Mouse (Mus musculus): ENCODE data around the gene Gabpb2. TPM values are rescaled to one million over a fixed set of nuclear protein-coding genes. Genes with fewer than 3 reads are reported as not detected.

Gabpb2 gene
- polyA plus RNA-seq, 1 experiment from 2014 or later, result 4.5 TPM

DNA sequence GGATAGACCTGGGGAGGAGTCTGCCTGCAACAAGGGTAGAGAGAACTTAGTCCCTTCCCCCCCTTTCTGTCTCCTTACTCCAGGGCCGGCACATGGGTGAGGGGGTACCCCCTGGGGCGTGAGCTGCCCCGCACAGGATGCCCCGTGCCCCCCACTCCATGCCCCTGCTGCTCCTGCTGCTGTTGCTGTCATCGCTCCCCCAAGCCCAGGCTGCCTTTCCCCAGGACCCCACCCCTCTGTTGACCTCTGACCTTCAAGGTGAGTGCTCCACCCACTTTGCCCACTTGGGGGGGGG lies 53.5 kb downstream of the Gabpb2 start:
- Histone ChIP-seq H3K36me3 (ENCODE audit: insufficient read depth, low read length) (no peaks in the 10 kb centered on the region), H3K9me3 (replicated peaks; ENCODE audit: low read length) (no peaks in the 10 kb centered on the region), H3K27me3 (ENCODE audit: insufficient read depth, low read length) (no peaks in the 10 kb centered on the region), H3K9ac (ENCODE audit: low read depth, low read length) (no peak overlapping the region), H3K27ac (no peak overlapping the region), H3K4me2 (ENCODE audit: low read length) (no peak overlapping the region), H3K4me3 (replicated peaks; ENCODE audit: low read depth, low read length) (no peak overlapping the region), H3K4me1 (replicated peaks; ENCODE audit: insufficient read depth, low read length) (peaks cover 12% of the 10 kb centered on the region; the same call in 1 of the 2 replicates)
- DNase-seq (ENCODE audit: low spot score) (no peak), ATAC-seq (replicated peaks; ENCODE audit: low FRiP score, low read depth) (no peak)
- WGBS, result 81% methylated on average over 5 of the region's 5 CpGs
- TF ChIP-seq CTCF (IDR thresholded peaks at IDR 0.05; ENCODE audit: low read depth), result no peak

DNA sequence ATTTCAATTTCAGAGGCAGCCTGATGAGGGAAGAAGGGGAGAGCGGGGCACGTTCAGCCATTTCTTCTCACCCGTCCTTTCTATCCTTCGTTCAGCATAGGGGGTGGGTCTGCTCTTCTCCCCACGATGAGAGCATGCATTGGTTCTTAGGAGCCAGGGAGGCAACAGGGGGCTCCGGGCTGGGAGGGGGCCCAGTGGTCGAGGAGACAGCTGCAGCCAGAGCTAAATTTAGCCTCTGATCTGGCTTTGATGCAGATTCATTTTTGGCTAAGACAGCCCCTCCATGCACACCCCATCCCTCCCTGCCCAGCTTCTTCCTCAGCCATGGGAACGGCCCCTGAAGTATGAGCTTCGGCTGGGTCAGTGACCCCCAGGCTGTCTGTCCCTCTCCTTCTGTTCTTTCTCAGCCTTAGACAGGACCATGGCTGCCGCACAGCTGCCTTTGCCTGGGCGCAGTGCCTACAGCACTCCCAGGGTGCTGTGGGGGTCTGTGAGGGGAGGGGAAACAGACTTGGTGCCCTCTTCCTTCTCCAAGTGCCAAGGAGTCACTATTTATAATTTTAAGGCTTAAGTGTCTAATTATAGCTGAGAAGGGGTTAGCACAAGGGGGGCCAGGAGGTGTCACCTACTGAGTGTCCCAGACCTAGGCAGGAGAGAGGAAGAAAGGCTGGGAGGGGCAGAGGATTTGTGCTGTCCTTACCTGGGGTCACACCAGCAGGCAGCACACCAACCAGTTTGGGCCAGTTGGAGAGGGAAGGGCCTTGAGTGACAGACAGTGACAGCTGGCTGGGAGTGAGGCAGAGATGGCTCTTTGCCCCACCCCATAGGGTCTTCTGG lies 54.1 kb downstream of the Gabpb2 start:
- Histone ChIP-seq H3K9ac (ENCODE audit: low read depth, low read length) (no peak overlapping the region), H3K27me3 (ENCODE audit: insufficient read depth, low read length) (no peaks in the 10 kb centered on the region), H3K4me3 (replicated peaks; ENCODE audit: low read depth, low read length) (no peak overlapping the region), H3K27ac (no peak overlapping the region), H3K4me1 (replicated peaks; ENCODE audit: insufficient read depth, low read length) (peaks cover 12% of the 10 kb centered on the region; the same call in 1 of the 2 replicates), H3K4me2 (ENCODE audit: low read length) (no peak overlapping the region), H3K36me3 (ENCODE audit: insufficient read depth, low read length) (no peaks in the 10 kb centered on the region), H3K9me3 (replicated peaks; ENCODE audit: low read length) (no peaks in the 10 kb centered on the region)
- DNase-seq (ENCODE audit: low spot score) (no peak), ATAC-seq (replicated peaks; ENCODE audit: low FRiP score, low read depth) (no peak)
- 48% methylated on average over 11 of the region's 11 CpGs for WGBS
- TF ChIP-seq CTCF (IDR thresholded peaks at IDR 0.05; ENCODE audit: low read depth), result no peak

DNA sequence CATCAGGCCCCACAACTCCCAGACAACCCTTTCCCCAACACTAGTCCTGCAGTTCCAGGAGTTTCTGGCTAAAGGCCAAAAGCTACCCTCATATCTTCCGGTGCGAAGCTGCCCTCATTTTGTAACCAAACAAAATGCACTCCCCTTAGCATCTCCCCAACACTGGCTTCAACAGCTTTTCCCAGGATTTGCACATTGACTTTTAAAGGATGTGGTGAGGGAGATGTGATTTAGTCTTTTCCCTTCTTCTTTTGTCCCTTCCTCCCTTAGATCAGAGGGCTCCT lies 55.4 kb downstream of the Gabpb2 start:
- Histone ChIP-seq H3K4me2 (ENCODE audit: low read length) (peak overlapping the region; percentile 97; the same call in 1 of the 2 replicates), H3K9me3 (replicated peaks; ENCODE audit: low read length) (no peaks in the 10 kb centered on the region), H3K4me3 (replicated peaks; ENCODE audit: low read depth, low read length) (no peak overlapping the region), H3K4me1 (replicated peaks; ENCODE audit: insufficient read depth, low read length) (peaks cover 12% of the 10 kb centered on the region; the same call in 1 of the 2 replicates), H3K27me3 (ENCODE audit: insufficient read depth, low read length) (no peaks in the 10 kb centered on the region), H3K27ac (no peak overlapping the region), H3K9ac (ENCODE audit: low read depth, low read length) (no peak overlapping the region), H3K36me3 (ENCODE audit: insufficient read depth, low read length) (no peaks in the 10 kb centered on the region)
- ATAC-seq (replicated peaks; ENCODE audit: low FRiP score, low read depth) (no peak), DNase-seq (ENCODE audit: low spot score) (no peak)
- TF ChIP-seq CTCF (IDR thresholded peaks at IDR 0.05; ENCODE audit: low read depth), result no peak
- 54% methylated on average over 2 of the region's 2 CpGs for WGBS

DNA sequence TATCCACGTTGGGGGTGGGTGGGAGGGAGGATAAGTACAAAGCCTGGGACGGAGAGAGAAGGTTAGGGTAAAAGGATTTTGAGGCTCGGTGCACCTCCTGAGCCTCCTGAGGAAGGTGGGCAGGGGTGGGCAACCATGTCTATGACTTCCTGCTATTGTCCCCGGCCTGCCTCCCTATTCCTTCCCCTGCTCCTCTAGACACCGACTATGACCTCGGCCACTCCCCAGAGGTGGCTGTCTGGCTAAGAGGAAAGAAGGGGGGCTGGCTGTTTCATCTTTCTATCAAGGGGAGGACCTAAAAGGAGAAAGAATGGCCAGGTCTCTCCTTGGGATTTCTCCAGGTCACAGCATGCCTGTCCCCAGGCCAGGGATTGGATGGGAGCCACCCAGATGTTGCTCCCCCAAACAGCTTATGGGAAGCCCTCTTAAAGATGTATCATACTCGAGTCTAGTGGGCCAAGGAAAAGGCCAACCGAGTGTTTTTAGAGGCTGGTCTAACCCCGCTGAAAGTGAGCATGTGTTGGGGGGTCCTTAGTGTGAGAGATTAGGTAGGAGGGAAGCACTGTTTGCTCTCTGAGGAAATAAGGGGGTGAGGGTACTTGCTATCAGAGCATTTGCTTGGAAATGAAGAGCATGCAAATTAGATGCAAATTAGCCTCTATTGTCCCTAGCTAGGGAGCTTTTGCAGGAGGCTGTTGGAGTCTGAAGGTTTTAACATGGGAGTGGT lies 55.9 kb downstream of the Gabpb2 start:
- Histone ChIP-seq H3K4me1 (replicated peaks; ENCODE audit: insufficient read depth, low read length) (peaks cover 12% of the 10 kb centered on the region; the same call in 1 of the 2 replicates), H3K36me3 (ENCODE audit: insufficient read depth, low read length) (no peaks in the 10 kb centered on the region), H3K9me3 (replicated peaks; ENCODE audit: low read length) (no peaks in the 10 kb centered on the region), H3K27ac (no peak overlapping the region), H3K4me3 (replicated peaks; ENCODE audit: low read depth, low read length) (peak overlapping the region; percentile 64), H3K4me2 (ENCODE audit: low read length) (peak overlapping the region; percentile 97), H3K27me3 (ENCODE audit: insufficient read depth, low read length) (no peaks in the 10 kb centered on the region), H3K9ac (ENCODE audit: low read depth, low read length) (peak overlapping the region; percentile 61)
- ATAC-seq (replicated peaks; ENCODE audit: low FRiP score, low read depth) (no peak), DNase-seq (ENCODE audit: low spot score) (no peak)
- no peak for TF ChIP-seq CTCF (IDR thresholded peaks at IDR 0.05; ENCODE audit: low read depth)
- 15% methylated on average over 8 of the region's 9 CpGs for WGBS

DNA sequence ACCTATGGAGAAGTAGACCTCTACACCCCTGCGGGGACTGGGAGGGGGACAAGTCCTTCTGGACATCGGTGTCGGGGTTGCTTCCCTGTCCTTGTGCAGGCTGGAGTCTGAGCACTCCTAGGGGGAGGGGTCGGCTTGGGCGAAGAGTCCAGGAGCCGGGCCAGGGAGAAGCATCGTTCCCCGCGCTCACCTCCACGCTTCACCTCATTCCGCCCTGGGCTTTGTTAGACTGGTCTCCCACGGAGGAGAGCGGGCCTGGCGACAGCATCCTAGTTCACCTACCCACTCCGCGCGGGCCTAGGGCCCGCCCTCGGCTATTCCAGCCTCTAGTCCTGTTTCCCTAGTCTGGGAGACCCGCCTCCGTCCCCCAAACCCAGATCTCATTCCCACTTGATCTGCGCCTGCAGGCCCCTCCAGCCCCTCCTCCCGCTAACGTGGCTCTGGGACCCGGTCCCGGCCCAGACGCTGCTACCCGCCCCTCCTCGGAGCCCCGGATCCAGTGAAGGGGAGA lies 56.6 kb downstream of the Gabpb2 start:
- peak; percentile 19; the same call in 1 of the 2 replicates for ATAC-seq (replicated peaks; ENCODE audit: low FRiP score, low read depth)
- Histone ChIP-seq H3K4me2 (ENCODE audit: low read length) (peak overlapping the region; percentile 97), H3K27me3 (ENCODE audit: insufficient read depth, low read length) (no peaks in the 10 kb centered on the region), H3K36me3 (ENCODE audit: insufficient read depth, low read length) (no peaks in the 10 kb centered on the region), H3K4me1 (replicated peaks; ENCODE audit: insufficient read depth, low read length) (peaks cover 12% of the 10 kb centered on the region; the same call in 1 of the 2 replicates), H3K9me3 (replicated peaks; ENCODE audit: low read length) (no peaks in the 10 kb centered on the region), H3K4me3 (replicated peaks; ENCODE audit: low read depth, low read length) (peak overlapping the region; percentile 64), H3K27ac (no peak overlapping the region), H3K9ac (ENCODE audit: low read depth, low read length) (peak overlapping the region; percentile 61)
- no peak for TF ChIP-seq CTCF (IDR thresholded peaks at IDR 0.05; ENCODE audit: low read depth)
- WGBS, result 0% methylated on average over 22 of the region's 30 CpGs
- DNase-seq (ENCODE audit: low spot score), result peak; percentile 39
